Mouse (Mus musculus) forebrain, embryonic 14.5 days (tissue): ENCODE results near the gene Tma16. TPM values are rescaled to one million over a fixed set of nuclear protein-coding genes. Genes with fewer than 3 reads are reported as not detected.

Experiments used
- ATAC-seq: fragments of 200-750 bp; cut with Nextera tagmentation; 2 replicates; pipeline ENCODE4 v1.8.0; 2017; ENCODE audit warnings: mild to moderate bottlenecking, moderate library complexity
- DNase-seq: peaks from one replicate; pipeline ENCODE4 v3.0.0-alpha.2; 2015; ENCODE audit warnings: low spot score
- H3K27ac ChIP-seq: fragments of 300-500 bp; sonication (generic); 2 replicates; pipeline ENCODE4 v1.5.1; 2014; ENCODE audit warnings: low read depth, mild to moderate bottlenecking, control low read depth, low read length, moderate library complexity
- H3K27me3 ChIP-seq: fragments of 300-500 bp; sonication (generic); replicated peaks from 2 replicates; pipeline ENCODE4 v1.6.1; 2014; ENCODE audit warnings: low read length, control low read depth, mixed read lengths; ENCODE audit not compliant: control insufficient read depth, insufficient read depth
- H3K36me3 ChIP-seq: fragments of 300-500 bp; sonication (generic); 2 replicates; pipeline ENCODE4 v1.6.1; 2014; ENCODE audit warnings: low read length, control low read depth; ENCODE audit not compliant: control insufficient read depth, insufficient read depth
- H3K4me1 ChIP-seq: fragments of 300-500 bp; sonication (generic); 2 replicates; pipeline ENCODE4 v1.6.1; 2014; ENCODE audit warnings: antibody characterized with exemption, low read length, control low read depth; ENCODE audit not compliant: control insufficient read depth, insufficient read depth
- H3K4me2 ChIP-seq: fragments of 300-500 bp; sonication (generic); 2 replicates; pipeline ENCODE4 v1.6.1; 2014; ENCODE audit warnings: mild to moderate bottlenecking, control low read depth, low read length
- H3K4me3 ChIP-seq: fragments of 300-500 bp; sonication (generic); 2 replicates; pipeline ENCODE4 v1.5.1; 2014; ENCODE audit warnings: low read depth, low read length, control low read depth
- H3K9ac ChIP-seq: fragments of 300-500 bp; sonication (generic); 2 replicates; pipeline ENCODE4 v1.6.1; 2014; ENCODE audit warnings: mild to moderate bottlenecking, low read length, control low read depth, moderate library complexity
- H3K9me3 ChIP-seq: fragments of 300-500 bp; sonication (generic); replicated peaks from 2 replicates; pipeline ENCODE4 v1.6.1; 2016; ENCODE audit warnings: low read length, control low read depth, mixed read lengths; ENCODE audit not compliant: control insufficient read depth
- WGBS: fragments of 180-500 bp; shearing (Covaris S2); extraction: QIAGEN DNeasy Blood & Tissue Kit; methylation state at CpG from one replicate; pipeline ENCODE4 v1.1.7; 2014; 5-methylcytosine and 5-hydroxymethylcytosine counted together
- polyA plus RNA-seq: library from polyadenylated mRNA; unstranded; fragments of >200 nt; fragmentation: Nextera tagmentation; extraction: Ambion mirVana; gene quantifications from 2 replicates; pipeline ENCODE4 v1.2.1, GENCODE M21; 2014

Tma16 gene
- polyA plus RNA-seq, 1 experiment from 2014 or later, result 7.6 TPM

- H3K27me3 ChIP-seq, result no peaks in the 10 kb centered on the region
- no peak for ATAC-seq
Measured at GRCm38 (mm10) chr8:66488556-66488955, 2.2 kb upstream of the Tma16 start.

DNA sequence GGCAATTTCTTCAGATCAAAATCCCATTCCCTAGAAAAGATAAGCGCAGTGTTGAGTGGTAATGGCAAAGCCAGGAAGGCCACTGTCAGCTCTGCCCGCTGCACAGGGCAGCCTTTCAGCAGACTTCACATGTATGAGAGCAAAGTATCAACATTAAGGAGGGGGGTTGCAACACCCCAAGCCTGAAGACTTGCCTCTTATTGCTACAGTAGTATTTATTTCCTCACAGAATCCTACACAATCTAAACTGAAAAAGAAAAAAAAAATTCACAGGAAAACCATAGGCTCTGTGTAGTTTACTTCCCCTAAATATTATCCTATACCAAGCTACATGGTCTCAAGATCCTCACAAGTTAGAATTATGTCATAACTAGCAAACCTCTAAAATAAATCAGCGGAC lies 9.4 kb downstream of the Tma16 start:
- H3K36me3 ChIP-seq, result peaks cover 63% of the 10 kb centered on the region
- 95% methylated on average over 3 of the region's 3 CpGs for WGBS
- no peak overlapping the region for H3K27ac ChIP-seq
- H3K9ac ChIP-seq, result no peak overlapping the region
- no peaks in the 10 kb centered on the region for H3K4me1 ChIP-seq
- ATAC-seq (no peak), DNase-seq (no peak)
- no peaks in the 10 kb centered on the region for H3K9me3 ChIP-seq
- H3K27me3 ChIP-seq, result no peaks in the 10 kb centered on the region
- no peak overlapping the region for H3K4me3 ChIP-seq
- no peak overlapping the region for H3K4me2 ChIP-seq

More at GRCm38 (mm10) chr8:66488556-66488955, 2.2 kb upstream of the Tma16 start:
- H3K36me3 ChIP-seq, result no peaks in the 10 kb centered on the region
- DNase-seq, result no peak
- WGBS, result 41% methylated on average over 3 of the region's 3 CpGs
- H3K4me2 ChIP-seq, result no peak overlapping the region
- H3K9me3 ChIP-seq, result no peaks in the 10 kb centered on the region
- H3K9ac ChIP-seq, result no peak overlapping the region
- no peak overlapping the region for H3K27ac ChIP-seq
- 0 out of 2 replicates have a peak, but pooled peaks cover 2% of the 10 kb centered on the region for H3K4me1 ChIP-seq
- H3K4me3 ChIP-seq, result no peak overlapping the region

DNA sequence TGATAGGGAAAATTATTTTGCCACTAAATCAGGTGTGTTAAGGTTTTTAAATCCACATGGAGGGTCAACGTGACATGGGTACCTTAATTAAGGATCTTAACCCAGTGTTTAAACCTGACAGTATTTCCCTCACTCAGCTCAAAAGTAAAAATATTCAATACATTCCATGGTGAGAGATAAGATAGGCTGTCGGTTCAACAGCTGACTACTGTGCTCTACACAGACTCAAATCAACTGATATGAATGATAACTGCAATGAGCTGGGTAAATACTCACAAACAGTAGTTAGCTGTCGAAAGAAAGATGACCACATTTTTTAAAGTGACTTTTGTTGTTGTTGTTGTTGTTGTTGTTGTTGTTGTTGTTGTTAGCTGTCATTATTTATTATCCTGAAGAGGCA lies 16.5 kb downstream of the Tma16 start:
- H3K4me2 ChIP-seq, result no peak overlapping the region
- H3K27ac ChIP-seq, result no peak overlapping the region
- no peaks in the 10 kb centered on the region for H3K4me1 ChIP-seq
- no peaks in the 10 kb centered on the region for H3K27me3 ChIP-seq
- no peak for DNase-seq
- H3K4me3 ChIP-seq, result no peak overlapping the region
- H3K9ac ChIP-seq, result no peak overlapping the region
- ATAC-seq, result no peak
- no peaks in the 10 kb centered on the region for H3K36me3 ChIP-seq
- 92% methylated on average over 3 of the region's 3 CpGs for WGBS
- no peaks in the 10 kb centered on the region for H3K9me3 ChIP-seq

DNA sequence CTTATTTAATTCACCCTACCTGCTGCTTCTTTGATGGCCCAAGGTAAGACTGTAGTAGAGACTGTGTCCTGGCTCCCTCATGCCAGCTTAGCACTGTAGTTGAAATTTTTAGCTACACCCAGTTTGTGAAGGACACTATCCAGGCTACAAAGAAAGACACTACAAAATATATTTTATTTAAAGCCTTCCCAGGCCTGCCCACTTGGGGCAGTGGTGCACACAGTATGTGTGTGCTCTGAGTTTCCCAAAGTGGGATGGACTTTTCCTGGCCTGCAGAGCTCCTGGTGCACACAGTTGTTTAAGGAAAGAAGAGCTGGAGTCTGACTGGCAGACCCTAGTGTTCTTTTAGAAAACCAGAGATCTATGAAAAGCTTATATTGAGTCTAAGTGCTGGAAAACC lies 29.3 kb downstream of the Tma16 start:
- no peak for DNase-seq
- Histone ChIP-seq H3K36me3 (no peaks in the 10 kb centered on the region), H3K9ac (no peak overlapping the region), H3K4me2 (no peak overlapping the region), H3K4me3 (no peak overlapping the region), H3K9me3 (no peaks in the 10 kb centered on the region), H3K4me1 (no peaks in the 10 kb centered on the region), H3K27me3 (no peaks in the 10 kb centered on the region), H3K27ac (no peak overlapping the region)
- no peak for ATAC-seq

DNA sequence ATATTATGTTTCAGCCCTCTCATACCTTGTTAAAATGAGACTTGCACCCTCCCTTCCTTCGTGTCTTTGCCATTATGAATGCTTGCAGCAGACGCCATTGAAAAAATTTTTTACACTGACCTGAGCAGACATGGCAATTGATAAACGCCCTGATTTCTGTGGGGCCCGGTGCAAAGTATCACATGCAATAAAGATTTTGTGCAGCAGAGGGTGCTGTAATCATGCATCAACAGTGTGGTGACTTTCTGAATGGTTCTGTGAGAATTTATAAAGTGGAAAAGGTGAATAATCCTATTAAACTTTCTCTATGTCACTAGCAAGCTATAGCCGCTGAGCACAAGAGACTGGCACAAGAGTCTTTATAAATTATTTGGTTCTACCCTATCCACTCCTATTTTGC lies 35.6 kb downstream of the Tma16 start:
- DNase-seq (peak; percentile 42), ATAC-seq (0 out of 2 replicates have a peak, but pooled peaks have one; percentile 34)
- no peaks in the 10 kb centered on the region for H3K4me1 ChIP-seq
- no peaks in the 10 kb centered on the region for H3K9me3 ChIP-seq
- H3K4me3 ChIP-seq, result no peak overlapping the region
- H3K9ac ChIP-seq, result no peak overlapping the region
- 21% methylated on average over 5 of the region's 5 CpGs for WGBS
- H3K27me3 ChIP-seq, result no peaks in the 10 kb centered on the region
- no peak overlapping the region for H3K4me2 ChIP-seq
- no peak overlapping the region for H3K27ac ChIP-seq
- H3K36me3 ChIP-seq, result no peaks in the 10 kb centered on the region

GRCm38 (mm10) chr8:66445351-66445750 lies 41.0 kb downstream of the Tma16 start:
- H3K36me3 ChIP-seq, result no peaks in the 10 kb centered on the region
- no peak overlapping the region for H3K4me3 ChIP-seq
- no peaks in the 10 kb centered on the region for H3K9me3 ChIP-seq
- no peak overlapping the region for H3K9ac ChIP-seq
- no peaks in the 10 kb centered on the region for H3K4me1 ChIP-seq
- H3K4me2 ChIP-seq, result no peak overlapping the region
- 74% methylated on average over 3 of the region's 3 CpGs for WGBS
- H3K27me3 ChIP-seq, result no peaks in the 10 kb centered on the region
- no peak overlapping the region for H3K27ac ChIP-seq
- no peak for DNase-seq
- no peak for ATAC-seq

DNA sequence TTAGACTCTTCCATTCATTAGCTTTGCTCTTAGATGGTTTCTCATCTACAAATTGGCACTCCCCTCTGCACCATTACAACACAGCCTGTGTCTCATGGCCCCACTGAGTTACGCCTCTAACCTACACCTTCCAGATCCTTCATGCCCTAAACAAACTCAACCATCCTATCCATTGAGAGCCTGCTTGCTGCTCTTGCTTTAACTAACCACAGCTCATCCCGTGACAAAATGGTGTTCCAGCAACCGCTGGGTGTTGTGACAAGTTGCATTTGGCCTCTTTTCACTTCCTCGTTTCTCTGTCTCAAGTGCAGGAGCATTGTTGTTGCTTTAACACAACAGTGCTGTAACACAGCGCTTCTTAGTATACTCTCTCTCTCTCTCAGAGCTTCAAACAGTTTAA lies 42.2 kb downstream of the Tma16 start:
- Histone ChIP-seq H3K4me1 (no peaks in the 10 kb centered on the region), H3K27me3 (no peaks in the 10 kb centered on the region), H3K9me3 (no peaks in the 10 kb centered on the region), H3K36me3 (no peaks in the 10 kb centered on the region), H3K4me2 (no peak overlapping the region), H3K9ac (no peak overlapping the region), H3K27ac (no peak overlapping the region), H3K4me3 (no peak overlapping the region)
- 70% methylated on average over 5 of the region's 5 CpGs for WGBS
- DNase-seq (no peak), ATAC-seq (no peak)

DNA sequence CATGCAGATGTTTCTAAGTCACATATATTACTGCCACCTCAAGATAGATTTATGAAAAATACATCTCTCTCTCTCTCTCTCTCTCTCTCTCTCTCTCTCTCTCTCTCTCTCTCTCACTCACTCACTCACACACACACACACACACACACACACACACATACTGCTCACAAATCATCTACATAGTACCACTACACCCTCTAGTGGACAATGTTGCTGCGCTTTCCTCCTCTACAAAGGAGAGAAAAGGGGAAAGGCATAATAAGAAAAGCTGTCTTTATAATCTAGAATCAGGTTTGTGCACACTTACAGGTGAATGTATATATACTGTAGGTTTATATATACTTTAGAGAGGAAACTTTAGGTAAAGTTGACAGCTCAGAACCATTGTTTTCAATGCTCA lies 43.6 kb downstream of the Tma16 start:
- DNase-seq (peak; percentile 71), ATAC-seq (peak; percentile 65)
- 32% methylated on average over 1 of the region's 1 CpGs for WGBS
- no peaks in the 10 kb centered on the region for H3K4me1 ChIP-seq
- H3K4me3 ChIP-seq, result no peak overlapping the region
- H3K27ac ChIP-seq, result no peak overlapping the region
- no peak overlapping the region for H3K9ac ChIP-seq
- no peaks in the 10 kb centered on the region for H3K27me3 ChIP-seq
- no peaks in the 10 kb centered on the region for H3K9me3 ChIP-seq
- H3K36me3 ChIP-seq, result no peaks in the 10 kb centered on the region
- no peak overlapping the region for H3K4me2 ChIP-seq

- no peaks in the 10 kb centered on the region for H3K9me3 ChIP-seq
- 14% methylated on average over 1 of the region's 1 CpGs for WGBS
- H3K4me3 ChIP-seq, result no peak overlapping the region
- peak; percentile 69; the same call in 1 of the 2 replicates for ATAC-seq
- no peak overlapping the region for H3K27ac ChIP-seq
- no peaks in the 10 kb centered on the region for H3K27me3 ChIP-seq
- no peaks in the 10 kb centered on the region for H3K4me1 ChIP-seq
- DNase-seq, result peak; percentile 80
- H3K4me2 ChIP-seq, result no peak overlapping the region
- H3K36me3 ChIP-seq, result no peaks in the 10 kb centered on the region
- H3K9ac ChIP-seq, result no peak overlapping the region
Measured at GRCm38 (mm10) chr8:66441123-66441522, 45.2 kb downstream of the Tma16 start.
